ENCODE assay signal across 24 mouse cellular contexts in the genomic region with DNA sequence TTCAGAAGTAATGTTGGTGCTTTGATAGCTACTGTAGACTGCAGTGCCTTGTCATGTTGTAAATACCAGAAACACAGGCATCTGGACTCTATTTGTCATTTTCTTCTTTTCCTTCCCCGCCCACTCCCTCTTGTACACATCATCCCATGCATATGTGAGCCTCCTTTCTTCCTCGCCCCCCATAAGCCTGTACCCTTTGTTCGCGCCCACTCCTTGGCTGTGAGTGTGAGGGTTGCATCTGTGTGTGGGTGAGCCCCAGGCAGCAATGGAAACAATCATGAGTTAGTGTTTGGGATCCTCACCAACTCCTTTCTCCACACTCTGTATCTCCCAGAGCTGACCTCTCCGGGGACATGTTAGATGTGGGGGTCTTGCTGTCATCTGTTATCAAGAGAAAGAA.
DNase-seq lines count a peak whose midpoint lies in the region; ATAC-seq lines count a peak whose summit lies in the region.
"Had no signal": no experiment of that assay in that cellular context is flagged by ENCODE, and none has a peak within 500 bp of the region (broad histone marks: within the 10 kb centered on the region; RNA-seq: fewer than 3 reads in every experiment).

No protein-coding gene starts in this region.

- H3K4me1 ChIP-seq in liver, embryonic 11.5 days (replicated peaks; ENCODE audit: control insufficient read depth, insufficient read depth, low read length), result no peaks in the 10 kb centered on the region
- H3K4me1 ChIP-seq: intestine, embryonic 15.5 days; liver, embryonic 13.5 days had no signal

- H3K9me3 ChIP-seq in liver, embryonic 11.5 days (ENCODE audit: control insufficient read depth, low read length), result no peaks in the 10 kb centered on the region
- H3K9me3 ChIP-seq: heart, embryonic 10.5 days; intestine, embryonic 15.5 days; limb, embryonic 13.5 days; liver, embryonic 13.5 days had no signal

- 87% methylated on average over 5 of the region's 5 CpGs for WGBS in liver, embryonic 11.5 days

- no peak overlapping the region for H3K4me3 ChIP-seq in liver, embryonic 11.5 days (ENCODE audit: low read depth, low read length)
- H3K4me3 ChIP-seq: heart, embryonic 10.5 days; intestine, embryonic 15.5 days; limb, embryonic 13.5 days; liver, embryonic 13.5 days had no signal

- H3K27ac ChIP-seq in liver, embryonic 11.5 days (ENCODE audit: low read depth, low read length), result no peak overlapping the region
- H3K27ac ChIP-seq: heart, embryonic 10.5 days; intestine, embryonic 15.5 days; limb, embryonic 13.5 days; liver, embryonic 13.5 days; stomach, postnatal 0 days had no signal

- peaks cover 15% of the 10 kb centered on the region; the same call in 1 of the 2 replicates for H3K36me3 ChIP-seq in liver, embryonic 11.5 days (ENCODE audit: control insufficient read depth, insufficient read depth, low read length)
- H3K36me3 ChIP-seq: liver, embryonic 13.5 days had no signal

- H3K4me2 ChIP-seq in liver, embryonic 11.5 days, result no peak overlapping the region
- H3K4me2 ChIP-seq: intestine, embryonic 15.5 days; limb, embryonic 13.5 days; liver, embryonic 13.5 days; midbrain, embryonic 11.5 days had no signal

- no peak for DNase-seq in frontal cortex, postnatal 25 days (ENCODE audit: low spot score in 2 of 2)
- DNase-seq in right cerebral cortex, adult 2 months (ENCODE audit: low spot score in 2 of 2), result peak; percentile 66 to 68
- DNase-seq in right cerebral cortex, postnatal 14 days, result no peak
- peak; percentile 33 to 70 for DNase-seq in left cerebral cortex, postnatal 14 days (ENCODE audit: low spot score in 2 of 2)
- DNase-seq in telencephalon, adult 2 months (ENCODE audit: low read depth, low spot score), result peak; percentile 79
- DNase-seq in liver, embryonic 11.5 days (ENCODE audit: low spot score), result no peak
- DNase-seq in thymus, postnatal 36 days, result no peak
- DNase-seq: adrenal gland, postnatal 36 days; cerebellum, adult 11 months; cerebellum, postnatal 14 days; forebrain, postnatal 0 days; gastrocnemius, postnatal 10 days; kidney, adult 8-10 months; kidney, postnatal 10 days; liver, embryonic 13.5 days; lung, adult 2 months; lung, postnatal 14 days had no signal

- peaks cover 4% of the 10 kb centered on the region; the same call in 1 of the 2 replicates for H3K27me3 ChIP-seq in liver, embryonic 11.5 days (replicated peaks; ENCODE audit: control insufficient read depth, insufficient read depth, low read length)
- H3K27me3 ChIP-seq: intestine, embryonic 15.5 days; limb, embryonic 13.5 days had no signal

- intact Hi-C loops in left cerebral cortex, postnatal 14 days (cut with DNase I), result loop anchor here (2.0 kb wide), 1 partner anchor 461 kb away; no protein-coding TSS in a partner anchor

- peak; percentile 89 for ATAC-seq in frontal cortex, adult (ENCODE audit: low TSS enrichment)
- no peak for ATAC-seq in liver, embryonic 11.5 days (replicated peaks; ENCODE audit: low FRiP score)
- ATAC-seq: forebrain, postnatal 0 days; hindbrain, embryonic 16.5 days; intestine, embryonic 15.5 days had no signal

- no peak overlapping the region for H3K9ac ChIP-seq in liver, embryonic 11.5 days (ENCODE audit: low read depth, low read length)
- H3K9ac ChIP-seq: forebrain, postnatal 0 days; intestine, embryonic 15.5 days; limb, embryonic 13.5 days; liver, embryonic 13.5 days had no signal

Comparison
In these comparisons a context has a peak if more than half of its experiments do, and no peak if none do; other contexts are left out.
1. DNase-seq: peak in right cerebral cortex, adult 2 months (2 of 2), left cerebral cortex, postnatal 14 days (2 of 2) and telencephalon, adult 2 months (single experiment); none in frontal cortex, postnatal 25 days (0 of 2), right cerebral cortex, postnatal 14 days (single experiment), liver, embryonic 11.5 days (single experiment) and thymus, postnatal 36 days (0 of 2).